Mouse (Mus musculus): ENCODE data around the gene Usp44. TPM values are rescaled to one million over a fixed set of nuclear protein-coding genes. Genes with fewer than 3 reads are reported as not detected.
"Not testable (repeated sequence)": the region's sequence is repeated elsewhere in the genome, so short reads cannot be mapped to it uniquely, and the experiment has no call there.

Gene Usp44
- total RNA-seq, 1 experiment from 2014 or later, result not detected

DNA sequence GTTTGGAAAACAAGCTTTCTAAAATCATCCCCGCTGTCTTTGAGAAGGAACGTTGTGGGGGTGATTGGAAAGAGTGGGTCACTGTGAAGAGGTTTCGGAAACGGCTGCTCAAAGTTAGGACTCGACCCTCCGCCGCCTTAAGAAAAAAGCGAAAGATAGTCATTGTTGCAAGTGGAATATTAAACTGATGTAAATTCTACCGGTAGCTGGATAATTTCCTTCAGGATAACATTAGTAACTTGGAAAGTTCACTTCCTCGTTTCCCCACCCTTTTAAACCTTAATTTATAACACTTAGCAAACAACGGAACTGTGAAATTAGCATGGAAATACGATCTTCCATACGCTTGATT lies 3.0 kb downstream of the Usp44 start:
- no peak for ATAC-seq (ENCODE audit: extremely low read depth, insufficient number of reproducible peaks, low FRiP score, poor library complexity, severe bottlenecking)

DNA sequence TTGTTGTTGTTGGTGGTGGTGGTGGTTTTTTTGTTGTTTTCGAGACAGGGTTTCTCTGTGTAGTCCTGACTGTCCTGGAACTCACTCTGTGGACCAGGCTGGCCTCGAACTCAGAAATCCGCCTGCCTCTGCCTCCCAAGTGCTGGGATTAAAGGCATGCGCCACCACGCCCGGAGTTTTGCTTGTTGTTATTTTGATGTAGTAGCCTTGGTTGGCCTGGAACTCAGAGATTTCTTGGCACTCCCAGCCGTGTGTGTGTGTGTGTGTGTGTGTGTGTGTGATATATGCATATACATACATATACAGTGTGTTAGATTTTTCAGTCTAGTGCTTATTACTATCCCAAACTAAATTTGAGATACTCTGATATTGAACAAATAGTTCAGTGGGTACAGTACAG lies 3.8 kb downstream of the Usp44 start:
- ATAC-seq (ENCODE audit: extremely low read depth, insufficient number of reproducible peaks, low FRiP score, poor library complexity, severe bottlenecking), result not testable (repeated sequence)

DNA sequence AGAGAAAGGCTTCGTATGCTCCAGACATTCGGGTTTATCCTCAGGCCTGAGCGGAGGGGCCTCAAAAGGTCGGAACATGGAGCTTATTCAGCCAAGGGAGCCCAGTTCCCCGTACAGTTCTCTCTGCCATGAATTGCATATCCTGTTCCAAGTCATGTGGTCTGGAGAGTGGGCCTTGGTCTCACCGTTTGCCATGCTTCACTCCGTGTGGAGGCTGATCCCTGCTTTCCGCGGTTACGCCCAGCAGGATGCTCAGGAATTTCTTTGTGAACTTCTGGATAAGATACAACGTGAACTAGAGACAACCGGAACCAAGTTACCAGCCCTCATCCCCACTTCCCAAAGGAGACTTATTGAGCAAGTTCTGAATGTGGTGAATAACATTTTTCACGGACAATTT lies 15.4 kb downstream of the Usp44 start:
- ATAC-seq (ENCODE audit: extremely low read depth, insufficient number of reproducible peaks, low FRiP score, poor library complexity, severe bottlenecking), result no peak

DNA sequence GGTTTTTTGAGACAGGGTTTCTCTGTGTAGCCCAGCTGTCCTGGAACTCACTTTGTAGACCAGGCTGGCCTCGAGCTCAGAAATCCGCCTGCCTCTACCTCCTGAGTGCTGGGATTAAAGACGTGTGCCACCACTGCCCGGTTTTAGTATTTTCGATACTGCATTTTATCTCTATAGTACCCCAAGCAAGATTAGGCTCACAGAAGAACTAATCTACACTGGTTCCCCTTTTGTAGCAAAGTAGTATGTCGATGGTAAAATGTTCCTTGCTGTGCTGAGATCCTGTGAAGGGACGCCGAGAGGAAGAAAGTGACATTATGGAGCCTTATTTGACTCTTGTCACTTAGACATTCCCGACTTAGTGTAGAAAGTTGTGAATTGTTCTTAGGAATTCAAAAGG lies 23.8 kb downstream of the Usp44 start:
- ATAC-seq (ENCODE audit: extremely low read depth, insufficient number of reproducible peaks, low FRiP score, poor library complexity, severe bottlenecking), result no peak

DNA sequence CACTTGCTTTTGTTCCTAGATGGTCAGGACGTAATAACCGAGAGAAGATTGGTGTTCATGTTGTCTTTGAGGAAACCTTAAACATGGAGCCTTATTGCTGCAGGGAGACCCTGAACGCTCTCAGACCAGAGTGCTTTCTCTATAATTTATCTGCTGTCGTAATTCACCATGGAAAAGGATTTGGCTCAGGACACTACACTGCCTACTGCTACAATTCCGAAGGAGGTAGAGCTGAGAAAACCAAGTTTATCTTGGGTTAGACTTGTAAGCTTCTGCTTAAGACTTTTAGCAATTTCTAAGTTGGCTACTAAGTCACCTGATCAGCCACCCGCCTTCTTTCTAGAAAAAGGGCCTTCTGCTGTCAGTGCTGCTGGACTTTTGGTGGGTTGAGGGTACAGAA lies 24.7 kb downstream of the Usp44 start:
- ATAC-seq (ENCODE audit: extremely low read depth, insufficient number of reproducible peaks, low FRiP score, poor library complexity, severe bottlenecking), result no peak

DNA sequence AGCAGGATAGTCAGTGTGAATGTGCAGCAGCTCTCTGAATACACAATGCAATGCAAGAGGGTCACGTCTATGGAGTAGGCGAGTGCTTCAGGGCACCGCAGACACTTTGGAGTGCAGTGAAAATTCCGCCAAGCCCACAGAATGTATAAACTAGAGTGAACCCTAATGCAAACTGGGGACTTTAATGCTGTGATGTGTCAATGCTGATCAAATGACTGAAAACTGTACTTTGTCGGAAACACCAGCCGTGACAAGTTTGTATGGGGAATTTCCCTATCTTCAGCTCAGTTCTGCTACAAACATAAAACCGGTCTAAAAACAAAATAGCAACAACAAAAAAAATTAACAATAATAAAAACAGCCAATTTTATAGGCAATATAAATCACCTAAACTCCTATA lies 37.0 kb downstream of the Usp44 start:
- ATAC-seq (ENCODE audit: extremely low read depth, insufficient number of reproducible peaks, low FRiP score, poor library complexity, severe bottlenecking), result no peak

DNA sequence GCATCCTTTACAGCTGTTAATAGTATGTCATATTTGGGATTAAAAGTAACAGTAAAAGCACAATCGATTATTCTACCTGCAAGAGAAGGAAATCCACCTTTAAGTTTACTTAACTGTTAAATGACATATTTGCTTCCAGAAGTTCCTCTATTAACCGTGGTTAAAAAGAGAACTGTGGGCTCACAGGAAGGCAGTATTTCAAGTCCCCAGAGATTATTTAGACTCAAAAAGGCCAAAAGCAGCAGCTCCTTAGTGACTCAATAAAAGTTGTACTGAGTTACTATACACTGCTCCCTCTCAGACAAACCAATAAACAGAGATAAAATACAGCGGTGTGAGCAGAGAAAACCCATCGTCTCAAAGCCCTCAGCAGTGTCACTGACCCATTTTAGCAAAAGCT lies 37.5 kb downstream of the Usp44 start:
- no peak for ATAC-seq (ENCODE audit: extremely low read depth, insufficient number of reproducible peaks, low FRiP score, poor library complexity, severe bottlenecking)

DNA sequence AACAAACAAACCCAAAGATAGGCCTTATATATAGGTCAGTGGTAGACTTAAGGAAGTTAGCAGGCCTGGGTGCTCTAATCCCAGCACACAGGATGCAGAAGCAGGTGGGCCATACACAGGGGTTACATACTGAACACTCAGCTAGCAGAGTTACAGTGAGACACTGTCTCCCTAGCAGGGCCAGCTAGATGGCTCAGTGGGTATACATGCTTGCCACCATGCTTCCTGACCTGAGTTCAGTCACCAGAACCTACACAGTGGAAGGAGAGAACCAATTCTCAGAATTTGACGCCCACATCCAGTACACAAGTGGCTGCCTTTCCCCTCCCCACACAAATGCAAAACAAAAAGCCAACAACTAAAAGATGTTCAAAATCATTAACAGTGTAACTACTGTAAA lies 45.4 kb downstream of the Usp44 start:
- ATAC-seq (ENCODE audit: extremely low read depth, insufficient number of reproducible peaks, low FRiP score, poor library complexity, severe bottlenecking), result no peak

DNA sequence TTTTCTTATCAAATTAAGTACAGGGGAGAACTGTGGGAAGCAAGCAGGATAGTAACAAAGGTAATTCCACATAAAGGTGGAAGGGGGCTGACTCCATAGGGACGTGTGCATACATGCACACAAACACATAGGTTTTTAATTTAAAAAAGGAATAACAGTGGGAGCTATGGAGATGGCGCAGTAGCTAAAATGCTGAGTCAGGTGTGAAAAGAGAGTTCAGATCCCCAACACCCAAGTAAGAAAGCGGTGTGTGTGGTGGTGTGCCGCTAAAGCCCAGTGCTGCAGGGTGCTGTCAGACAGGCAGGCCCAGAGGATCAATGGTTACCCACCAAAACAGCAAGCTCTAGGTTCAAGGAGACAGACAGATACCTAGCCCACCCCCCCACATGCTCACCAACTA lies 47.4 kb downstream of the Usp44 start:
- ATAC-seq (ENCODE audit: extremely low read depth, insufficient number of reproducible peaks, low FRiP score, poor library complexity, severe bottlenecking), result no peak

DNA sequence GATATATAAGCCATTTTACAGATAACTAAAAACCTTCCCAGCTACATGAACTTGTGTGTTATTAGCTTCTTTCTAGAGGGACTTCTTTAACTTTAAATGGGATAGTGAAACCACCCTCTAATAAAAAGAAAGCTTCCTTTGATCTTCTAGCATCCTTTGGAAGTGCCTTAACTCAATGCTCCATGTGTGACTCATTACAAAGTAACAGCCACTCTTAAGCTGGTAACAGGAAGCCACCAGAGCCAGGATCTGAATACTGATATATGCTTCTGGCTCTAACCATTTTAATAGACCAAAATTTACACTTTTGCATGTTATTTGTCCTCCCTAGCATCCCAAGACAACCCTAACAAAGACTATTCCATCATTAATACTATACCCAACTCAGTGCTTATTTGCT lies 50.6 kb downstream of the Usp44 start:
- no peak for ATAC-seq (ENCODE audit: extremely low read depth, insufficient number of reproducible peaks, low FRiP score, poor library complexity, severe bottlenecking)

DNA sequence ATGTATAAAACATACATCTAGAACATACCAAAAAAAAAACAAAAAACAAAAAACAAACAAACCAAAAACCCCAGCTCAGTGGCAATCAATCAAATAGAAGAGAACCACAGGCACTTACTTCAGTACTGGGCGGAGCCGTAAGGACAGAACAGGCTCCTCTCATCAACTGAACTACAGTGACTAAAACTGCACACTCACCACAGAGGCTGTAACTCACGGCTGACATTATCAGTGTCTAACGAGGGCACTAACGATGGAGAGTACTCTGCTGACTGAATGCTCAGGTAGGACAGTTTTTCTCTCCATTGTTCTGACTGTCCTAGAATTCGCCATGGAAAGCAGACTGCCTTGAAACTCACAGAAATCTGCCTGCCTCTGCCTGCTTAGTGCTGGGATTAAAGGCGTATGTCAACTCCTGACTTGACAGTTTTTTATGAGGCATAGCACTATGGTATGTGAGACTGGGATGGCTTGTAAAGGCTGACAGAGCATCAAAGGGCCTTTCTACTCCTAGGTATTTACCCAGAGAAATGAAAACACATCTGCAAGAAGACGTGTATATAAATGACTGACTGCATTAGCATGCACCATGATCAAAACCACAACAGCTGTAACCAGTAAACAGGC lies 51.5 kb downstream of the Usp44 start:
- ATAC-seq (ENCODE audit: extremely low read depth, insufficient number of reproducible peaks, low FRiP score, poor library complexity, severe bottlenecking), result no peak

DNA sequence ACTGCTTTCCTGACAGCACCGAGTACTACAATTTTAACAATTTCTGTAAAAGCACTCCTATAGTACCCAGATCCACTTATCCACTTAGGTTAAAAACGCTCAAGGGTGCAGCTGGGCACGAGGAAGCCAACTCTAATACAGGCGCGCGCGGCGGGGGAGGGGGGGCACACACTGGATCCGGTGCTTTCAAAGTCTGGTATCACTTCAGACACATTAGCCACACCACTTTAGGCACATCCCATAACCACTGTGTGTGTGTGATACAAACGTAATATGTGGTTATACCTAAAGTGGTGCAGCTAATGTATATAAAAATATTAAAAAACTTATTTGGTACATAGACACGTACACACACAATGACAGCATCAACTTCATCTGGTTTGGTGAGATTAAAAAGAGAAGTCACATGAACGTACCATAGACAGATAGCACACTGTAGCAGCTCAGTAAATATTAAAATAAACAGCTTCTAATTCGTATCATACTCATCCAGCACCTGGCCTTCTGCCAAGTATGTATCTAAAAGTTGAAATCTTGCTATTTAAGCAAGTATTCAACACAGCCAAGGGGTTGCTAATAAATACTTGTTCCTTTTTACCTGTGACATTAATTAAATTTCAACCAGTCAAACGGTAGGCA lies 54.6 kb downstream of the Usp44 start:
- ATAC-seq (ENCODE audit: extremely low read depth, insufficient number of reproducible peaks, low FRiP score, poor library complexity, severe bottlenecking), result no peak

DNA sequence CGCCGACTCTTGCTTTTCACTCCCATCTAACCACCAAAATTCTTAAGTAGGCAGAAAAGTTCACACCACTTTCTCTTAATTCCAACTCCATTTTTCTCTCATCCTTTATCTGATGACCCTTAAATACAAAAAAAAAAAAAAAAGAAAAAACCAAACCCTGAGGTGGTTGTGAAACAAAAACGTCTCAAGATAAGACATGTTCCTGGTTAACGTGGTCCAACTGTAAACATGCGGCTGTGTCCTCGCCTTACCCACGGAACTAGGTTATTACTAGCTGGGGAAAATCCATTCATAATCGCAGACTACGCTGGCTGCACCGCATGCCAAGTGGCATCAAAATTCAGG lies 57.2 kb downstream of the Usp44 start:
- no peak for ATAC-seq (ENCODE audit: extremely low read depth, insufficient number of reproducible peaks, low FRiP score, poor library complexity, severe bottlenecking)

DNA sequence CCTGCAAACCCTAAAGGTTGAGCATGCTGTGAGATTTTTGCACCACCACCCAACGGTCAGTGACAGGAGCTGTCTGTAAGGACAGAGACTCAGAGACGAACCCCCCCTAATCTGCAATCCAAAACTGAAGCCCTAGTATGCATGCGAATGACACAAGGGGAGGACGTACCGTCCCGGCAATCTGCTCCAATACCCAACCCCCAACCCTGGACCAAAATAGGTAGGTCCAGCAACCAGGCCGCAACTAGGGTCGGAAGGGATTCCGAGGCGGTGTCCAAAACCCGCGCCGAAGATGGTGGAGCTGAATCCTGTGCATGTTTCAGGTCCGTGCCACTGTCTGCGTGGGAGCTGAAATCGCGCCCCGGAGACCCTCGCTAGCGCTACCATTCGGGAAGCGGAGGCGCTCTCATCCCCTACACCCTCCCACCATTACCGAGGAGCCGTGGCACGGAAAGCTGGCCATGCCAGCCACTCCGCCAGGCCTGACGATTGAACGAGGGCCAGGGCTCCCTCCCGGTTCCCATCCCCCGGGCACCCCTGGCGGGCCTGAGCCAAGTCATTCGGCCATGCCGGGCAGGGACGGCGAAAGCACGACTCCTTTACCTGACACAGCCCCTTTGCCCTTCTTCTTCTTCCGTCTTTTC lies 57.7 kb downstream of the Usp44 start:
- ATAC-seq (ENCODE audit: extremely low read depth, insufficient number of reproducible peaks, low FRiP score, poor library complexity, severe bottlenecking), result peak; percentile 7; the same call in 1 of the 2 replicates

DNA sequence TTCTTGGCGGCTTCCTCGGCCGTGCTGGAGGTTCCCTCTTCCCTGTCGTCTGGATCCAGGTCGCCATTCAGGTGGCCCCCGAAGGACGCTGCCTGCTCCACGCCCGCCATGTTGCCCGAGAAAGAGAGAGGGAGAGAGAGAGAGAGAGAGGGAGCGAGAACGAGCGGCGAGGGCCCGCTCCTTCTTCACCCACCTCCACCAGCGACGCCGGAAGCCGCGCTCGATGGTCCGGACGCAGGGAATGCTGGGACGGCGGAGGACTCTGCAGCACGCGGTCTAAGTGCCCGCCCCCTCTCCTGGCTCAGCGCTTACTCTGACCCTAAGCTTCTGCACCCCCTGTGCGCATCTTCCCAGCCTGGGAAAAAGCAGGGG lies 58.2 kb downstream of the Usp44 start:
- ATAC-seq (ENCODE audit: extremely low read depth, insufficient number of reproducible peaks, low FRiP score, poor library complexity, severe bottlenecking), result peak; percentile 79

DNA sequence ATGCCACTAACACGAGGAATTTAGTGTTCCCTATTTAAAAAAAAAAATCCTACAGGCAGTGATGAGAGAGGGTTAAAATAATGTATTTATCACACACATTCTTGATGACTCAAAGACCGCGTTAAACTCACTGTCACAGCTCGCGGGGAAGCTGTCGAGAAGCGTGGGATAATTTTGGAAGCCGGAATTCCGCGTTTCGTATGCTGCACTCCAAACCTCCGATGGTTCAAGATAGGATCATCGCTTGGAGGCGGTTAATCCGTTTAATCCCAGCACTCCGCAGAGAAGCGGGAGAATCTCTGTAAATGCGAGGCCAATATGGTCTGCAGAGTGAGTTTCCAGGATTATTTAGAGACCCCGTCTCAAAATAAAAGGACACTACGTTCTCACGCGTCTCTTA lies 58.6 kb downstream of the Usp44 start:
- ATAC-seq (ENCODE audit: extremely low read depth, insufficient number of reproducible peaks, low FRiP score, poor library complexity, severe bottlenecking), result no peak

DNA sequence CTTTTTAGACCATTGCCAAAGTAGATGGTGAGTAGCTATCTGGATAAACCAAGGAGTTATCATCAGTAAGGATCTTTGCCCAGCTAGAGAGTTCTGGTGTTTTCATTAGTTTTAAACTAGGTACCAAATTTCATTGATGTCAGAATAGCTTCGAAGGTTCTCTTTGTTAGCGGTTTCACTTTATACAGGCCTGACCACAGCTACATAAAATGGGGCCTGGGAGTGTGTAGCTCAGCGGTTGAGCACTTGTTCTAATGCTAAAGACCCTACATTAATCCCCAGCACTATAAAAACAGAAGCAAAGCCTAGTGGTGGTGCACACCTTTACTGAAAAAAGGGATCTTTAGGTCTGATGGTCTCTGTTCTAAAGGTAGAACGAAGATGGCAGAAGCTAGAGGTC lies 59.2 kb downstream of the Usp44 start:
- ATAC-seq (ENCODE audit: extremely low read depth, insufficient number of reproducible peaks, low FRiP score, poor library complexity, severe bottlenecking), result no peak

DNA sequence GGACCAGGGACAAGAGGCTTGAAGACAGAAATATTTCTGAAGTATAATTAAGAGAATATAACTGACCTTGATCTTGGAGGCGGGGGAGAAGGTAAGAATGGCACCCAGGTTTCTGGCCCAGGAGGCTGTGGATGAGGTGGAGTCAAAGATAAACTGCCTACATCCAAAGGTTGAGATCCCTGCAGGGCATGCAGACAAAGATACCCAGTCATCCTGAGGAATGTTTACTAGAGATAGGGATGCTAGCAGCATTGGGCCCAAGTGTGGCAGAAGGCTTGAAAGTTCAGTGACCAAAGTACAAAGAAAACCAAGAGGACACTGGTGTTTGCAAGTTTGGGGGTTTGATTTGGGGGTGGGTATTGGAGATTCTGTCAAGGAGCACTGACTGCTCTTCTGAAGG lies 59.7 kb downstream of the Usp44 start:
- ATAC-seq (ENCODE audit: extremely low read depth, insufficient number of reproducible peaks, low FRiP score, poor library complexity, severe bottlenecking), result no peak

DNA sequence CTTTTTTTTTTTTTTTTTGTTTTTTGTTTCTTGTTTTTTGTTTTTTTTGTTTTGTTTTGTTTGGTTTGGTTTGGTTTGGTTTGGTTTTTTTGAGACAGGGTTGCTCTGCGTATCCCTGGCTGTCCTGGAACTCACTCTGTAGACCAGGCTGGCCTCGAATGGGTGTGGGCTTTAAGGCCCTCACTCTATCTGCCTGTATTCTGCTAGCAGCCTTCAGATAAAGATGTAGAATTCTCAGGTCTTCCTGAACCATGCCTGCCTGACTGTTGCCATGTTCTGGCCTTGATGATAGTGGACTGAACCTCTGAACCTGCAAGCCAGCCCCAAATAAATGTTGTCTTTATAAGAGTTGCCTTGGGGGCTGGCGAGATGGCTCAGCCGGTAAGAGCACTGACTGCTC lies 61.2 kb downstream of the Usp44 start:
- no peak for ATAC-seq (ENCODE audit: extremely low read depth, insufficient number of reproducible peaks, low FRiP score, poor library complexity, severe bottlenecking)

DNA sequence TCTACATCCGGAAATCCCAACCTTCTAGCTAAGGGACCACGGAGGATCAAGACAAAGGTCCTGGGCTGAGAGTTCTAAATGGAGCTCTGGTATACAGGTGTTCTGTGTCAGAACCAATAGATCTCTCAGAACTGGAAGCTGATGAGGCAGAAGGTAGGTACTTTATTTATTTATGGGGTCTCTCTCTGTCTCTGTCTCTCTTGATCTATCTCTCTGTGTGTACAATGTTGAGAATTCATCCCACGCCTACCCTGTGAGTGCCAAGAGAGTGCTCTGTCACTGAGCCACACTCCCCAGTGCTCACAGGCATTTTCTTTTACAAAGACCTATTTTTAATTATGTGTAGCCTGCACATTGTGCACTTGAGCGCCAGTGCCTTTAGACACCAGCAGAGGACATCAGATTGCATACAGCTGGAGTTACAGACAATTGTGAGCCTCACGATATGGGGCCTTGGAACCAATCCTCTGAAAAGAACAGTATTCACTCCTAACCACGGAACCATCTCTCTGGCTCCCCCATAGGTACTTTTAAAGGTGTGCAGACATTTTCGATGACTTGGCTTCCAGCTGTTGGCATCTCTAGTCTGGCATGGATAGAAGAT lies 65.8 kb downstream of the Usp44 start, which contains the start of gene Metap2:
Gene Metap2, minus strand, starts transcription at position 51 of the 604 bp plus-strand sequence.
- no peak for ATAC-seq (ENCODE audit: extremely low read depth, insufficient number of reproducible peaks, low FRiP score, poor library complexity, severe bottlenecking)

Measured in neutrophil, adult 5-6 weeks (primary cell).